Mouse (Mus musculus) testis, postnatal 14 days (tissue): ENCODE data around the gene Rln1.

Source experiments
- DNase-seq: peaks from one replicate; pipeline ENCODE4 v3.0.0; 2021; ENCODE audit warnings: low spot score

Rln1 gene

DNA sequence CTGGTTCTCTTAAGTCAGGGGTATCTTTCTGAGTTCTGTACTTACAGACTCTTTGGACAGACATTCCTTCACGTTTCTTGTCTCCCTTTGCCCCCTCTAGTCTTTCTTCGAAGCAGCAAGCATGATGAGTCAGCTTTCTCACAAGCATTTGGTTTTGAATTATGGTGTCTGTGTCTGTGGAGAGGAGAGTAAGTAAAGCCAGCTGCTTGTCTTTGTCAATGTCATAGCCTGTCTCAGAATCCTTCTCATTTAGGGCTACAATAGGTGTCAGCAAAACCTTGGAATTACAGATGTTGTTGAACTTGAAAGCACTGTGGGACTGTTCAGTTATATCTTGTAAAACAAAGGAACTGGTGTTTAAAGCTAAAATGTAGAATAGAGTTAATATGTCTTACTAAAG is 39.7 kb downstream of the Rln1 start:
- no peak for DNase-seq

DNA sequence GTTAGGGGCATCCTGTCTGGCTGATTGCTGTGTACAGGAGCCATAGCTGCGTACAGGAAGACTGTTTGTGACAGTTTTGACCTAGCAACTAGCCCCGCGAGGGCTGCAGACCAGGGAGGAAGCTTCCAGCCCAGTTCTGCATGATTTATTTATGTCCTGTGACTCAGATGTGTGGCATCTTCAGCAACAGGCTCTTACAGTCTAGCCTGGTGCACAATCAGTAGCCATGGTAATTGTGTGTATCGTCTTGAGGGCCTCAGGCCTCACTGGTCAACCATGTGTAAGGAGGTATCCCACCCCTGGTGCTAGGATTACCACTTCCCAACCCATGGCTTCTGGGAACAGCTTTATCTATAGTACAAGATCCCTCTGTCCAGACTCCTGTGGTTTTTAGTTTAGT is 41.9 kb downstream of the Rln1 start:
- DNase-seq, result no peak

DNA sequence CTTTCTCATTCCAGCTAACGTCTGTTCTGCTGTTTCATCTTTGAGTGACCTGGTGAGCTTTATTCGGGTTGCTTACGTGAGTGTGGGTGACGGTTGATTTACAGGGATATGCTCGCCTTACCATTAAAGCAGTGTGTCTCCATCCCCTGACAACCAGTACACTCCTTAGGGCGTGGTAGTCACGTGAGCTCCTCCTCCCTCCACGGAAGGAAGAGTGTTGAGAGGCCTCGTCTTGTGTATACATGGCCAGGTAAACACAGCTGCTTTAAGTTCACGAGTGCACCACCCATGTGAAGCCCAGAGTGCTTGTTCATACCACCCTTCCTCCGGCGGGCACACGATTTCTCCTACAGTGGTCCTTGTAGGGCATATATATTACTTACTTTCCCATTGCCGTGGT is 42.9 kb downstream of the Rln1 start:
- no peak for DNase-seq

DNA sequence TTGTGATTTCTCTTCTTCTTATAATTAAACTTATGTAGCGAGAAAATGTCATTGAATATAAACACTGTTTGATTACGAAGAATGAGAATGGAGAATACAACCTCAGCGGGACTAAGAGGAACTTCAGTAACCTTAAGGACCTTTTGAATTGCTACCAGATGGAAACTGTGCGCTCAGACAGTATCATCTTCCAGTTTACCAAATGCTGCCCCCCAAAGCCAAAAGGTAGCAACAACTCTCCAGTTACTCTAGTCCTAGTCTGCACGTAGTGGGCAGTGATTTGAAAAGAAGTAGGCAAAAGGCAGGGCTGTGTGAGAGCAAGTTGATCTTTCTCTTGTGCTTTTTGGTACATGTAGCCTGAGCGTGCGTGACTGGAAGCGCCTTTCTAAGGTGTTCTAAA is 46.6 kb downstream of the Rln1 start:
- DNase-seq, result no peak

DNA sequence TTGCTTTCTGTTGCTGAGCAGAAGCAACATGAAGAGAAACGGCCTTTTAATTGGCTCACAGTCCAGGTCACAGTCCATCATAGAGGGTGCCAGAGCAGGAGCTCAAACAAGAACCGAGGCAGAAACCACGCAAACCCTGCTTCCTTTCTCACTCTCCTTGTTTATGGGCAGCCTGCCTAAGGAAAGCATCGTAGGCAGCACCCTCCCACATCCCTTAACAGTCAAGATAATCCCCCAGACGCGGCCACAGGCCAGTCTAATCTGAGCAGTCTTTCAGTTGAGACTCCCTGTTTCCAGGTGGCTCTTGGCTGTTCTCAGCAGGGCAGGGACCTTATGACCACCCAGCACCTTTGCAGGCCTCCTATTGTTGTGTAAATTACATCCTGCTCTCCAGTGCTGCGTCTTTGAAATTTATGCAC is 49.0 kb downstream of the Rln1 start:
- DNase-seq, result no peak
